Mouse (Mus musculus) myocyte (in vitro differentiated cells): ENCODE results near the gene Rrp12.

Source experiments
- CEBPB ChIP-seq: IDR thresholded peaks from 2 replicates; pipeline ENCODE4 v1.6.1; 2011; ENCODE audit warnings: mild to moderate bottlenecking, moderate library complexity; ENCODE audit not compliant: poor library complexity, insufficient read depth, severe bottlenecking
- E2F4 ChIP-seq: IDR thresholded peaks from one replicate; pipeline ENCODE4 v1.6.1; 2011; ENCODE audit warnings: mild to moderate bottlenecking, control low read depth, moderate library complexity; ENCODE audit not compliant: insufficient read depth
- MAX ChIP-seq: IDR thresholded peaks from one replicate; pipeline ENCODE4 v1.6.1; 2011; ENCODE audit warnings: low read depth, mild to moderate bottlenecking, control low read depth
- MYOD1 ChIP-seq, 3 experiments: IDR thresholded peaks; one replicate each; pipeline ENCODE4 v1.6.1; 2011; ENCODE audit warnings: control low read depth in 2 of 3, low read depth in 2 of 3, mild to moderate bottlenecking in 2 of 3, moderate library complexity in 1 of 3; ENCODE audit not compliant: insufficient read length in 2 of 3, control insufficient read depth in 1 of 3
- MYOG ChIP-seq, 3 experiments: IDR thresholded peaks; one replicate each; pipeline ENCODE4 v1.6.1; 2011; ENCODE audit warnings: control low read depth in 2 of 3, low read depth in 2 of 3, mild to moderate bottlenecking in 2 of 3; ENCODE audit not compliant: insufficient read length in 2 of 3, control insufficient read depth in 1 of 3, insufficient read depth in 1 of 3
- POLR2A ChIP-seq: IDR thresholded peaks from one replicate; pipeline ENCODE4 v1.6.1; 2011; ENCODE audit warnings: low read depth, mild to moderate bottlenecking, control low read depth, moderate library complexity; ENCODE audit not compliant: insufficient read length
- REST ChIP-seq: IDR thresholded peaks from one replicate; pipeline ENCODE4 v1.6.1; 2011; ENCODE audit warnings: mild to moderate bottlenecking, control low read depth, moderate library complexity; ENCODE audit not compliant: insufficient read depth, insufficient read length
- SRF ChIP-seq: IDR thresholded peaks from one replicate; pipeline ENCODE4 v1.6.1; 2011; ENCODE audit warnings: low read depth; ENCODE audit not compliant: control insufficient read depth, insufficient read length
- TCF12 ChIP-seq: IDR thresholded peaks from one replicate; pipeline ENCODE4 v1.6.1; 2011; ENCODE audit warnings: mild to moderate bottlenecking, control low read depth; ENCODE audit not compliant: poor library complexity, insufficient read depth, severe bottlenecking
- TCF3 ChIP-seq: IDR thresholded peaks from one replicate; pipeline ENCODE4 v1.6.1; 2011; ENCODE audit warnings: low read depth, control low read depth; ENCODE audit not compliant: insufficient read length
- USF1 ChIP-seq: IDR thresholded peaks from one replicate; pipeline ENCODE4 v1.6.1; 2011; ENCODE audit warnings: low read depth, mild to moderate bottlenecking, control low read depth, moderate library complexity

GRCm38 (mm10) chr19:41816410-41816809, 79.6 kb downstream of the Rrp12 start:
- TF ChIP-seq REST, result no peak
- TF ChIP-seq TCF3, result no peak
- no peak for TF ChIP-seq CEBPB
- no peak for TF ChIP-seq POLR2A
- TF ChIP-seq E2F4, result no peak
- TF ChIP-seq TCF12, result no peak
- TF ChIP-seq MAX, result no peak
- no peak for TF ChIP-seq USF1
- no peak for TF ChIP-seq SRF
- TF ChIP-seq MYOD1 (IDR thresholded peaks at IDR 0.05; ENCODE audit: control insufficient read depth in 1 of 3, insufficient read length in 2 of 3, low read depth in 2 of 3), result no peak
- TF ChIP-seq MYOG (IDR thresholded peaks at IDR 0.05; ENCODE audit: control insufficient read depth in 1 of 3, insufficient read depth in 1 of 3, insufficient read length in 2 of 3, low read depth in 2 of 3), result no peak
